Mouse (Mus musculus) heart, adult 18-20 months (tissue): ENCODE results near the gene Mrps27. TPM values are rescaled to one million over a fixed set of nuclear protein-coding genes. Genes with fewer than 3 reads are reported as not detected.

Source experiments
- DNase-seq, 2 experiments: peaks; one replicate each; pipeline ENCODE4 v3.0.0; 2021 to 2022; ENCODE audit warnings: mixed read lengths in 1 of 2
- total RNA-seq, 2 experiments: library from RNA; stranded (reverse); gene quantifications; 2 replicates each; pipeline ENCODE4 v1.2.3; 2021

Gene Mrps27
- total RNA-seq, 2 experiments from 2014 or later: 49.5 to 50.0 TPM

DNA sequence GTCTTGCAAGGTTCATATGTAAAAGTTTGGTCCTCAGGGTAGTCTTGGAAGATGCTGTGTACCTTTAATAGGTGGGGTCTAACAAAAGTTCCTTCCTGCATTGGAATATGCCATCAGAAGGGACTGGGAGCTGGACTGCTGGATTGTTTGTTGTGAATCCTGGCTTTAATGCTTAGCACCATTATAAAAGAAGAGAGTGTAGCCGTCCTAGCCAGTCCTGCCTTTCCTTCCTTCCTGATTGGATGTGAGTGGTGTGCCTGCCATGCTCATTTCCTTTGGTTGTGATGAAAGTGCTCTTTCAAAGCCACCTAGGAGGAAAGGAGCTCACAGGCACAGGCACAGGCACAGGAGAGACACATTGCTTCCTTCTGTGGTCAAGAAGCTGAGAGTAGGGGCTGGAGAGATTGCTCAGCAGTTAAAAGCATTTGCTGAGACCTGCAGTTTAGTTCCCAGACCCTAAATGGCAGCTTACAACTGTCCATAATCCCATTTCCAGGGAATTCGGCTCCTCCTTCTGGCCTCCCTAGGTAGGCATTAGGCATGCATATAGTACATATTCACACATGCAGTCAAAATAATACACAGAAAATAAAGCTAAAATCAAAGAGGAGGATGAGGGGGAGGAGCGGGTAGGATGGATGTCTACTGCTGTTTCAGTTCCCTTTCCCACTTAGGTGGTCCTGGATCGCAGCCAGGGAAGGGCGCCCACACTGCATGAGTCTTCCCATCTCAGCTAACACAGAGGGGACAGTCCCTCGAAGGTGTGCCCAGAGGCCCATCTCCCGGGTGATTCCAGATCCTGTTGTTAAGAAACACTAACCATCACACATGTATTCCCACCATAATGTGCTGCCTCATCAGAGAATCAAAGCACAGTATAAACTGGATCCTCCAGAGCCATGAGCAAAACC lies 43.6 kb downstream of the Mrps27 start:
- no peak for DNase-seq

DNA sequence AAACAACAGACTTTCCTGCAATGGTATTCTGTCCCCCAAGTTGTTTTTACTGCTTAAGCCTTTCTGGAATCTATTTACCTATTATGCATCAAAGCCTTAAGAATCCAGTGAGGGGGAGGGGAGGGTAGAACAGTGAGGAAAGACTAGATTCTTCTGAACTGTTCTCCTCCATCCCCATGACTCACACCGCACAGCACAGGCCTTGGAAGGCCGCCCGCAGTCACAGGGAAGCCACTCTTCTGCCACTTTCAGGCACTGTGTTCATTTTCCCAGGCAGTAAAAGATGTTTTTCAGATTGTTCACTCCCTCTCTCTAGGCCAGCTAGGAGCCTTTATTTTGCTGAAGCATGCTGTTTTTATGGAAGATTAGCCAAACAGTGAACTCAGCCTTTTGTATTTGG lies 46.8 kb downstream of the Mrps27 start:
- peak; percentile 64 to 74 for DNase-seq

DNA sequence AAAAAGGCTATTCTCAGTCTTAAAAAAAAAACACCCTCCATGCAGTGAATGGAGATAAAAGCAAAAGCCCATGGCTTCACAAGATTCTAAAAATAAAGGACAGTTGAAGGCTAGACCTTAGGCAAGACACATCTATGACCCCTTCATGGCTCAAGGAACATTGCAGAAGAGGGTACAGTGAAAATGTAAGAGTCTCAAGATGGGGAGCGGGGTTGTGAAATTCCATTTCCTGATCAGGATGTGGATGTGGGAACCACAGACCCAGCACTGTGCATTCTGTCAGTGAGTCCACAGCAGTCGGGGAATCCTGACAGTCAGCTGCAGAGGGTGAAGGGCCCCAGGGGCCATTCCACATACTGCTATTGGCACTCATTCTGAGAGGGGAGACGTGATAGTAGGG lies 48.5 kb downstream of the Mrps27 start:
- no peak for DNase-seq

DNA sequence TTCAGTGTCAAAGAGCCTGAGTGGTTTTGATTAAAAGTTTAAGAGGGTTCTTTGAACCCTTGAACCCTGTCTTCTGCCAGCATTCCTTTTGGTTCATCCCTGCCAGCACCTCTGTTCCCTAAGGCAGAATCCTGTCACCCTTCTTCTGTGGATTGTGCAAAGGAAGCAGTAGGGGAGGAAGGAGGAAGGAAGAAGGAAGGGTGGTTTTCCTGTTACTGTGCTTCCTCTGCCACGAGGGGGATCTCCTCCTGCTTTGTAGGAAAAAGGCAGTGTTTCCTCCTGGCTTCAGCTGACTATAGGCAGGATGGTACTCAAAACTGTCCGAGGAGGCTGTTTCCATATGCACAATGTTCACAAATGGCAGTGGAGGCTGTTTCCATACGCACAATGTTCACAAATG lies 50.1 kb downstream of the Mrps27 start:
- DNase-seq: peak in 1 of 2 experiments; percentile 31

DNA sequence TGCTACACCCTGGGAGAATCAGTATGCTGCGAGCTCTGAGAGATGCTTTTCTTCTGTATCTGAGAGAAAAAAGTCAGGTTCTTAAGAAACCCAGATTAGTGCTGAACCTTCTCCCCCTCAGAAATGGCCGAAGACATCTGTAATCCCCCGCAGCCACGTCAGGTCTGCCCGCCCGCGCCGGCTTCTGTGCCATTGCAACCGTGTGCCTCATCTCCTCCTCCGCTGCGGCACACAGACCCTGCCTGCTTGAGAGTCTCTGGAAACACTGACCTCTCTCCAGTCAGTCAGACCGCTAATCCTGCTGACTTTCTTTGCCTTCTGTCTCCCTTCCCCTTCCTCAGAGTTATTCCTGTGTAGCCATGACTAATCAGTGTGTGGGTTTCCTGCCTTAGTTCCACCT lies 50.9 kb downstream of the Mrps27 start:
- DNase-seq: no peak

DNA sequence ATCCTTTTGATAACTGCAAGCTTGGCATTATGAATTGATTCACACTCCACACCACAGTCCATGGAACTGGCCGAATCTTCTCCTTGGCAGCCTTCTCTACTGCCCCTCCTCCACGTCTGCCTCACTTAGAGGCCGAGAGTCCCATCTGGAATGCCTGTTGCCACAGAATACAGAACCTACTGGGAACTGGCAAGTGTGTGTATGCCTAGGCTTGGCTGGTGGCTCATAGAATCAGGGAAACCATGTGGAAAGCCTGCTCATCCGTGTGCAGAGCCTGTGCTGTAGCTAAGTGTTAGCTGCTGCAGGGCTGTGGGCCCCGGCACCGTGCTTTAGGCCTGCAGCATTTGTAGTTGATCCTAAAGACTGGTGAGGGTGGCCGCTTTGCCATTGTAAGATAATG lies 52.6 kb downstream of the Mrps27 start:
- DNase-seq: no peak

DNA sequence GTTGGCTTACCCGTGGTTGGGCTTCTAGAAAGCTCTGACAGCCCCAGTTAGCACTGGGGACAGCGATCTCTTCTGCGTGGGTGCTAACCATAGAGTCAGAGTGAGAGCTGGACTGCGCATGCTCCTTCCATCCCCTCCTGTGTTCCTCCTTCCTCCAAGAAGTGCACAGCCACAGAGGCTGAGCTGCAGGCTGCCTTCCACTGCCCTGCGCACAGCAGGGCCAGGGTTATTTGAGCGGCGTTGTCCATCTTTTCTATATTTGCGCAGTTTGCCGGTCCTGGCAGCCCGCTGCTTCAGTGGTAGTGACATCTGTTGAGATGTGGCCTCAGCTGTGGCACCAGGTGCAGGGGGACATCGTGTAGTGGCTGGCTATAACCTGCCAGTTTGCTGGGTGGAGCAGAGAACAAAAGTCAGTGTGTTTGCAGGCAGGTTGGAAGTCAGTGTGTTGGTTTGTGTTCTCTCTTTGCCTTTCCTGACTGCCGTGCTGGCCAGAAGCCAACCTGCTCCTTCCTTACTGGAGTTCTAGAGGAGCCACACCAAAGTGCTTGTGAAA lies 53.6 kb downstream of the Mrps27 start:
- DNase-seq: peak; percentile 58 to 62

DNA sequence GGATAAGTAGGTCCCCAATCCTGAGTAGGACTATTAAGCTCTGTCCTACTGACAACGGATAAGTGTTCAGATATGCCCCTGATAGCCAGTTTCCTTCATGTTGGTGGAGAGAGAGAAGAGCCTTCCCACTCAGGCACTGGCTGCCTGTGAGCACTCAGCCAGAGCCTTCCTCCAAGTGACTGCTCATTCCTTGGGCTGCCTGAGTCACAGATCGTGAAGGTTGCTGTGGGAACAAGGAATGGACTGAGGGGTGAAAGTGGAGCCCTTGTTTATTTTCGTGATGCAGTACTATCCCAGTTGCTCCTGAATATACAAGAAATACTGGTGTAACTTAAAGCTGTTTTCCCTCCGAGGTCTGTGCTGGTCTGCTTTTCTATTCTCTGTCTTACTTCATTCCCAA lies 54.8 kb downstream of the Mrps27 start:
- DNase-seq: no peak

DNA sequence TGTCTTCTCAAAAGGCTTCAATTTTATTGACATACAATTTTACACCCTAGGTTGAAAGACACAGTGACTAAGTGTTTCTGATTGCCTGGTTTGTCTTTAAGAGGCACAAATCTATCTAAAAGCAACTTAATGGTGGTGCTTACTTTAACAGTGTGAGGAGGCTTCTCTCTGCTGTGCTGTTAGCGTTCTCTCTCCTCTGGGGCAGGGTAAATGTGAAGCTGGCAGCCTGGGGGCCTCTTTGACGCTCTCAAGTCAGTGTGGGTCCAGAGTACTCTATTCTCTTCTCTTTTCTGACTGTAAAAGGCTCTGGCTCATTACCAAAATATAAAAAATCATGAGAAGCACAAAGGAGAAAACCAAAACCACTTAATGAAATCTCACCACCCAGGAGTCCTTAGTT lies 64.6 kb downstream of the Mrps27 start:
- DNase-seq: no peak

DNA sequence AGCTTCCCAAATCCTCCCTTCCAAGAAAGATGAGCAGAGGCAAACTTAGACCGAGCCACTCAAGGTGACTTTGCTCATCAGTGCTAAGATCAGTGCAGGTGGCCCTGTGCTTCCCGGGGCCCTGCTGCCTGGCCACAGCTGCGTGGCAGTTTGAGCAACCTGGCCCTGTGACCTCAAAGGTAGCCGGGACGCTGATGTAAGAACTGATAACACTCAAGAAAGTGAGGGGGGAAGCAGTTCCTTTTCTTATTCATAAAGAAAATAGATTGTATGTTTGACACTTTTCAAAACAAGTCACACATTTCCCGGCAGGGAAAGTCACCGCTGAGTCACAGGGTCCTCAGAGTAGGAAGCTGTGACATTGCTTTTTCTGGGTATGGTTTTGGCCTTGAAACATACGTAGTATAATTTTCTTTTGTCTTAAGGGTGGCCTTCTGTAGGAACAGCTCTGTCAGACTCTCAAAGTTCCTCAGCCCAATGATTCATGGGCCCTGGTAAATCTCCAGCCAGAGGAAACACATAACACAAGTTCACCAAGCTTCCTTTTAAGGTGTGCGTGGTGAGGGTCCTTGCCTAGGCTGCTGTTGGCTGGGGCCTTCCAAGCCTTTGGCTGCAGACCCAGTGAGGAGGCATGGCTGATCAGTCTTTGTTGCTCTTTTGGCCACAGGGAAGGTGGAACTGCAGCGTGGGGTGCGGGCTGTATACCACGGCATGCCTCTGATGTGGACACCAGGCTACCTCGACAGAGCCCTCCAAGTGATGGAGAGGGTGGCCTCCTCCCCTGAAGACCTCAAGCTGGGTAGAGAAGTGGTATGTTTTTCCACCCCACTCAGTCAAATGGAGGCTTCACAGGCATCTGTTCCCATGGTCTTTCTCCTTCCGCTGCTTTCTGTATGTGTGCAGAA lies 66.3 kb downstream of the Mrps27 start:
- DNase-seq: no peak

DNA sequence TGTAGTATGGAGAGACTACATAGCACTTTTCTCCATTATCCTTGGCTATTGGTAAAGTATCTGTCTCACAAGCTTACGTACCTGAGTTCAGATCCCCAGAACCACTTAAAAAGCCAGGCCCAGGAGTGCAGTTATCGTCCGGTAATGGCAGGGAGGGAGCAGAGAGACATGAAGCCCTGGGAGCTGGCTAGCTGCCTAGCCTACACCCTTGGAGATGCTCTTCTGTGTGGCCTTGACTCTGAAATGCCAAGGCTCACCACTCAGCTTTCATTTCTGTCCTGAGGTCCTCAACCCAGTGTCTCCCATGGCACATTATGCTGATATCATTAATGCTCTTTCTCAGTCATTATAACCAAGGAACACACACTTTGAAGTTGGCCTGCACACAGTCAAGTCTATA lies 67.2 kb downstream of the Mrps27 start:
- DNase-seq: no peak

DNA sequence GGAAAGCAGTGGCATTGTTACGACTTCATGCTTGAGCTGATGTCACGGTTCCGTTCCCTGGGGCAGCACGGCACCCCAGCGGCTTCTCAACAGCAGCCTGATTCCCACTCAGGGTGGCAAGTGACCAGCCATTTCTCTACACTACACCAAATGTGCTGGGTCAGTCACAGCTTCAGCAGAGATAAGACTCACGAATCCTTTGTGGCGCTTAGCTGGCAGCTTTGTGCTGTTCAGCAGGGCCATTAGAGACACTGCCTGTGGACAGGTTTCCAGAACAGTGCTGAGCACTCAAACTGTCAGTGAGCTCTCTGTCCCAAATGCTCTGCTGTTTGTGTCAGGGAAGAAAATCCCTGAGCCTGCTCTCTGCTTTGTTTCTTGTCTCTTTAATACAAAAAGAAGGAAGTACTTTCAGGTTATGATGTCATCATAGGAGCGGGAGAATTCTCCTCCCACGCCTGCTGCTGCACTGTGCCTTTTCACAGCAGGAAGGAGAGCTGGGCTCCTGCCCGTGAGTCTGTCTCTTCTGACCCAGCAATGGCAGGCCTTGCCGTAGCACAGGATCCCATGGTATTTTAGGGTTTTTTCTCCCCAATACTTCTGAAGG lies 68.0 kb downstream of the Mrps27 start:
- peak; percentile 70 to 82 for DNase-seq

DNA sequence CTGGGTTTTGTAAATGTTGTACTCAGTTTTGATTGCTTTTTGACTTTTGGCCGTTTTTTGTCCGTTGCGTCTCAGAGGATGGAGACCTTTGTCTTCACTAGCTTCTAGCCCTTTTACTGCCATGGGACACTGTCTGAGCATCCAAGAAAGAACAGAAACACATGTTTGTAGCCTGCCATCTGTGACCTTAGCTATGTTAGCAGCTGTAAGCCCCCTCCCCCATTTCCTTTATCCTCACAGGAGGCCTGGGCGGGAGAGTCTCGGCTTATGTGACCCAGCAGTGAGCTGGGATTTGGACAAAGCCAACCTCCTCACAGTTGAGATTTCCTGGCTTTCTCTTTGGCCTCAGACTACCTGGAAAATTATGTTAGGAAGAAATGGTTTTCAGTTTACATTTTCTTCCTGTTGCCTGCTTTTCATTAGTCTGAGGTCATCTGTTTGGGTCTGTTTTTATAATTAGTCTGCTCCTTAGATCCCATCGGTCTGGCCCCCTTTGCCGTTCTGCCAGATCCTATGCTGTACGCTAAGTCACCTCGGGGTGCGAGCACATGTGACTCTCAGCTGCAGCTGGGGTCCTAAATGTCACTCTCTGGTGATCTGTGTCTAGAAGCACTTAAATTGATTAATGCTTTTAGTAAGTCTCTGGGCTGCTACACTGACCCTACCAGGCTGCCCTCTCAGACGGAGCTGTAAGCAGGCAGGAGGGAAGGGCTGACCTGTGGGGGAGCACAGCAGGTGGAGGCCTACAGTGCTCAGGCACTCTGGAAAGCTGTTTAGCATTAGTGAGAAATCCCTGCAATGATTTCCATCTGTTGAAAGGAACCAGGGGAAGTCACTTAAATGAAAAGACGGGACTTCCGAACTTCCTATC lies 69.1 kb downstream of the Mrps27 start:
- DNase-seq: no peak

DNA sequence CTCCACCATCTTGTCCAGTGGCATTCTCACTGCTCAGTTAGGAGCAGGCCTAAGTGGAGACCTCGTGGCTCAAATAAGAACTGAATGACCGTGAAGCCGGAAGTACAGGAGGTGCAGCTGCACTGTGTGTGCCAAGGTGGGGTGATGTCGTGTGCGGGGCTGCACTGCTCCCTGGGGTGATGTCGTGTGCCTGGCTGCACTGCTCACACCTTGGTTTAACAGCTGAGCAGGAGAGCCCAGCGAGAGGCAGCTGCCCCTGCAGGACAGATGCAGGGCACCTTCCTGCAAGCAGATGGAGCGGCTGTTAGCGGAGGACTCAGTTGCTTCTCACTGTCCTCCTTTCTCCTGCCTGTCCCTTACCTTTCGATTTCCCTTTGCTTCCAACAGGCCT lies 69.8 kb downstream of the Mrps27 start:
- no peak for DNase-seq

DNA sequence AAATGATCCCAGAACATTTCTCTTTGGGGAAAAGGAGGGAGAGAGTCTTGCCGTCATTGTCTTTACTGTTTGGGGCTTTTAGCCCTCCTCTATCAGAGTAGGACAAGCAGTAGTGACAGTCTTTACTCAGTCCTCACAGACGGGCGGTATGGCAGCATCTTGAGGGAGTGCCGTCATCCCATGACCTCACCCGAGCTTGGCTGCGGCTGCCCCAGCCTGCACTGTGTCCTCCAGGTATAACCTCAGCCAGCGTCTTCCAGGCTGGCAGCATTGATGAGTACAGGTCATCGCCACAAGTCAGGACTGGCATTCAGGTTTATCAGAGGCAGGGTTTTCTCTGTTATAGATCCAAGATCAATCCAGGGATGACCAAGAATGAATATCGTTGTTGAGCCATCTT lies 72.0 kb downstream of the Mrps27 start:
- no peak for DNase-seq

DNA sequence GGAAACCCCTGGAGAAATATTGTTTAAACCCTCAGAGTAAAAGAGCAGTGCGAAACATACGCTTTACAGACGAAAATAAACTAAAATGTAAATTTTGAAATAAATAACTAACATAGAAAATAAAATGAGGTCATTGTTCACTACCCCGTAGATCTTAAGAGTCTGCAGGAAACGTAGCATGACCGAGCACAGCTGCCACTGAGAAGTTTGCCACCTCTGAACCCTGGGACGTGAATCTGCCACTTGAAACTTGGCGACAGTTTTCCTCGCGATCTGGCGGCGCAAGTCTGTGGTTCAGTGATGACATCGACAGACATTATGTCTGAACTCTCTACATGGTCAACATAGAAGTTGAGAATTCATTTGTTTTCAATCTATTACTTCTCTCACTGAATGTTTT lies 79.0 kb downstream of the Mrps27 start:
- no peak for DNase-seq

DNA sequence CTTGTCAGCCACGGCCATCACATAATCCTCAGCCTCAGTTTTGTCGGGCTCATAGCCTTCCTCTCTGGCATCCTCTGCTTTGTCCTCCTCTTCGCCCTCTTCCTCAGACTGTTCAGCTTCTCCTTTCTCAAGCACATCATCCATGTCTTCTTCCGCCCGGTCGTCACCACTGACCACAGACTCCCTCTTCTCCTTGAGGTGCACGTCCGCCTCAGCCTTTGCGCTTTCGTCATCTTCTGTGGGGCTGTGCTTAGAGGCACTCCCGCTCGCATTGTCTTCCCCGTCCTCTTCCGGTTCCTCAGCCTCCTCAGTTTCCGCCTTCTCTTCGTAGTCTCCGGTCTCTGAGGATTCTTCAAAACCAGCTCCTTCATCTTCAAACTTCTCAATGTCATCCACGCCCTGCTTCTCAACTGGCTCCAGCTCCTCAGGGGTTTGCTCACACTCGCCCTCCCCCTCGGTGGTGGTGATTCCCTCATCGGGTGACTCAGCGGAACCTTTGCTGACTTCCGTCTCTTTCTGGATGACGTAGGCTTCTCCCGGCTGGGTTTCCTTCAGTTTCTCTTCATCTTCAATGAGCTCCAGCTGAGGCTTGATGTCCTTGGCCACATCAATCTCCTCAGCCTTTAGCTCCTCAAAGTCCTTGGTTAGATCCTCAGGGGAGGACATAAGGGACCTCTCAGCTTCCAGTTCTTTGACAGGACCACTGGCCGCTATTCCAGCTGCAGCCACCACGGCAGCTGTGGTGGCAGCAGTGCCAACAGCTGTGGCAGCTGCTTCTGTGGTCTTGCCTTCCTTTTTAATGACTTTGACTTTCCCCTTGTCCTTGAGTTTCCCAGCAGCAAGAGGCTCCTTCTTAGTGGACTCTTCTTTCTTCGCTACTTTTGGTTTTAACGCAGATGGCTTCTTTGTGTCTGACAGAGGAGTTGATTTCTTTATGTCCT lies 88.8 kb downstream of the Mrps27 start:
- DNase-seq: no peak

DNA sequence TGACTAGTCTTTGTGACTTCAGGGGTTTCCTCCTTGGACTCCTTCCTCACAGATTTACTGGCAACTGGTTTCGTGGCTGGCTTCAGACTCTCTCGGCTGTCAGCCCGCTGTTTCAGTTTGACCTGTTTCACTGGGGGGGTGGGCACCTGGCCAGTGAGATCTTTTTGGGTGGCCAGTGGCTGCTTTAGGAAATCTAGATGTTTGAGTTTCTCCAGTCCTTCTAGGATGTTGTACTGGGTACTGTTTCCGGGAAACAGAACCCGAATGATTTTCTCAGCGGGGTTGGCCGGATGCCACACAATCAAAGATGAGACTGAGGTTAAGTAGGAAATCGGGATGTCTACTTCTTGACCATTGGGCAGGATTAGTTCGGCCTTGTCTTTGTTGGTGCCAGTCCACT lies 89.9 kb downstream of the Mrps27 start:
- no peak for DNase-seq

DNA sequence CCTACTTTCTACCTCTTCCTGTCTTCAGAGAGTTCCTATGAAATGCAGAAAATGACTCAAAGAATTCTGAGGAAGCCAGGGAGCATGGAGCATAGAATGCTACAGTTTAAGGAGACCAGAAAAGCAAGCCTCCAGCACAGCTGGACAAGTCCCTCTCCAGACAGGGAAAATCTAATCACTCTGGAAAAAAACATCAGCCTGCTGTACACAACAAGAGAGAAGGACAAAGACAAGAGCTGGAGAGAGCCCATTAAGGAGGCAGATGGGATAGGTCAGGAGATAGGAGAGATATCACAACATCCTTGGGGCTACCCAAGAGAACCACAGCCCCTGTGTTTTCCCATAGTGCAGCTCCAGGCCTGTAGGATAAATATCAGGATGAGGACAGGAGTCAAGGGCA lies 92.5 kb downstream of the Mrps27 start:
- no peak for DNase-seq

DNA sequence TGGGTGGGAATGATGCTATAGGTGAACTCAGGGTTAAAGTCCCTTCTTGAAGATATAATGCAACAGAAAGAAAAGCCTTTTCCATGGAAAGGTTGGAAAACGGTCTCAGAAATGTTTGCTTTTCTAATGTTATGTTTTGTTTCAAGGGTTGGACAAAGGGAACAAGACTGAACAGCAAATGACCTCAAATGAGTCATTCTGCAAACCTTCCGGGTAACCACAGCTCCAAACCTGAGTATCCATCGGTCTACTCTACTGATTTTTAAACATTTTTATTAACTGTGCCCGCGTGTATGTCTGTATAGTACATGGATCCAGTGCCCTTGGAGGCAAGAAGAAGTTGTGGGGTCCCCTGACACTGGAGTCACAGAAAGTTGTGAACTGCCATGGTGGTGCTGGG lies 94.8 kb downstream of the Mrps27 start:
- DNase-seq: no peak
